Mouse (Mus musculus): Measurements from ENCODE around the gene Mnat1.

DNA sequence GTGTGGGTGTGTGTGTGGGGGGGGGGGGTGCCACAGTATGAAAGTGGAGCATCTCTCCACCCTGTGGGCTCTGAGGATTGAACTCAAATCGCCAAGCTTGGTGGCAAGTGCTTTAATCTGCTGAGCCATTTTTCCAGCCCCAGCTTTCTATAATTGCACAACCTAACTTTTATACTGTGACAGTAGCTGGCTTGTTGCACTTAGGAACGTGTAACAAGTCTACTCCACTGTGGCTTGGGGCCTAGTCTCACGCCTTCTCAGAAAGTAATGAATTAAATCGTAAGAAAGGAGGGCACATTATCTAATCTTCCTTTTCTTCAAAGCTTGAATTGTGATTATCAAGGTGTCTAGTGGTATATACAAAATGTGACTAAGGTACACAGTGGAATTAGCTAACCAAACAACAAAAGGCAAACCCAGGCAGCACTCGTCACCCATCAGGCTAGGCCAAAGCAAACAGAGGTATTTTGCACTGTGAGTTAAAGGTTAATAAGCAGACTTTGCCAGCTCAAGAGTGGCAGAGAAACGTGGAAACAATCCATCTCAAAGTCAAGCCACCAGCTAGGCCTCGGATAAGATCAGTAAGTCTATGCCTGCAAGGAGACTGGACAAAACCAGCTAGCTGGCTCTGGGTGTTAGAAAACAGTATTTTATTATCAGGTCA is 32.7 kb upstream of the Mnat1 start:
- TF ChIP-seq CTCF (IDR thresholded peaks at IDR 0.05; ENCODE audit: extremely low read depth, insufficient read depth, insufficient read length, insufficient replicate concordance) (no peak), POLR2A (IDR thresholded peaks at IDR 0.05; ENCODE audit: low read depth, low read length) (no peak)

All from spleen, adult 2 months (tissue).